Mouse (Mus musculus) cerebellum, adult 9-10 months (tissue): ENCODE measurements around the gene Zfy1.
"Not testable (repeated sequence)": the region's sequence is repeated elsewhere in the genome, so short reads cannot be mapped to it uniquely, and the experiment has no call there.

Experiments
- DNase-seq: peaks from one replicate; pipeline ENCODE4 v3.0.0; 2022

Gene Zfy1

GRCm38 (mm10) chrY:797309-797708 is at the start of gene Zfy1:
TSS of gene Zfy1 (minus strand) at chrY:797409.
- DNase-seq: not testable (repeated sequence)

- DNase-seq: no peak
These were observed 21.2 kb upstream of the Zfy1 start, which contains the start of gene Uba1y for GRCm38 (mm10) chrY:818396-818795. TSS of gene Uba1y (plus strand) at chrY:818649.

GRCm38 (mm10) chrY:808991-809661 is 11.9 kb upstream of the Zfy1 start:
- DNase-seq: no peak
